Mouse (Mus musculus): ENCODE measurements around the gene Kpna4. TPM values are rescaled to one million over a fixed set of nuclear protein-coding genes. Genes with fewer than 3 reads are reported as not detected.

Kpna4 gene
- total RNA-seq, 2 experiments from 2014 or later, result 64.7 to 65.1 TPM

Other genes starting within 250 kb of the Kpna4 start
- gene Ift80, start 122.5 kb downstream of the Kpna4 start, total RNA-seq (2021), result 1 to 10 TPM; 4.9 to 7.4 TPM
- gene Smc4, start 122.4 kb downstream of the Kpna4 start, total RNA-seq (2021), result 10 to 100 TPM; 24.1 to 33.2 TPM
- 10 to 100 TPM in 1 of 2 experiments, 1 to 10 TPM in 1; 7.8 to 12.1 TPM for gene Trim59, start 82.4 kb downstream of the Kpna4 start, total RNA-seq (2021)
- not detected for gene Arl14, start 95.3 kb upstream of the Kpna4 start, total RNA-seq (2021)
- 10 to 100 TPM; 35.7 to 38.6 TPM for gene Ppm1l, start 189.7 kb upstream of the Kpna4 start, total RNA-seq (2021)

All from gastrocnemius, postnatal 10 days (tissue).